Mouse (Mus musculus) heart, embryonic 11.5 days (tissue): ENCODE measurements around the gene Col19a1. TPM values are rescaled to one million over a fixed set of nuclear protein-coding genes. Genes with fewer than 3 reads are reported as not detected.

Source experiments
- ATAC-seq: fragments of 200-750 bp; cut with Nextera tagmentation; replicated peaks from 2 replicates; pipeline ENCODE4 v1.8.0; 2017; ENCODE audit warnings: moderate library complexity; ENCODE audit not compliant: insufficient number of reproducible peaks, low FRiP score, low TSS enrichment
- H3K27ac ChIP-seq: fragments of 300-500 bp; sonication (generic); 2 replicates; pipeline ENCODE4 v1.5.1; 2014; ENCODE audit warnings: mild to moderate bottlenecking, low read depth, low read length
- H3K27me3 ChIP-seq: fragments of 300-500 bp; sonication (generic); 2 replicates; pipeline ENCODE4 v1.6.1; 2014; ENCODE audit warnings: mild to moderate bottlenecking, low read length, mixed read lengths; ENCODE audit not compliant: control insufficient read depth, insufficient read depth
- H3K36me3 ChIP-seq: fragments of 300-500 bp; sonication (generic); 2 replicates; pipeline ENCODE4 v1.6.1; 2014; ENCODE audit warnings: mild to moderate bottlenecking, low read length, moderate library complexity, mixed read lengths; ENCODE audit not compliant: control insufficient read depth, insufficient read depth
- H3K4me1 ChIP-seq: fragments of 300-500 bp; sonication (generic); 2 replicates; pipeline ENCODE4 v1.6.1; 2014; ENCODE audit warnings: low read length; ENCODE audit not compliant: control insufficient read depth, insufficient read depth
- H3K4me2 ChIP-seq: fragments of 300-500 bp; sonication (generic); 2 replicates; pipeline ENCODE4 v1.6.1; 2014; ENCODE audit warnings: mild to moderate bottlenecking, moderate library complexity
- H3K4me3 ChIP-seq: fragments of 300-500 bp; sonication (generic); 2 replicates; pipeline ENCODE4 v1.5.1; 2014; ENCODE audit warnings: low read depth, low read length
- H3K9ac ChIP-seq: fragments of 300-500 bp; sonication (generic); 2 replicates; pipeline ENCODE4 v1.6.1; 2014; ENCODE audit warnings: mild to moderate bottlenecking, low read depth, low read length, moderate library complexity
- H3K9me3 ChIP-seq: fragments of 300-500 bp; sonication (generic); replicated peaks from 2 replicates; pipeline ENCODE4 v1.6.1; 2016; ENCODE audit warnings: low read length; ENCODE audit not compliant: control insufficient read depth
- WGBS: fragments of 180-500 bp; shearing (Covaris S2); extraction: QIAGEN DNeasy Blood & Tissue Kit; methylation state at CpG from one replicate; pipeline ENCODE4 v1.1.7; 2014; ENCODE audit not compliant: insufficient replicate concordance; 5-methylcytosine and 5-hydroxymethylcytosine counted together
- polyA plus RNA-seq: library from polyadenylated mRNA; unstranded; fragments of >200 nt; fragmentation: Nextera tagmentation; extraction: Ambion mirVana; gene quantifications from 2 replicates; pipeline ENCODE4 v1.2.1, GENCODE M21; 2014

Col19a1 gene
- polyA plus RNA-seq, 1 experiment from 2014 or later, result 0.06 TPM

DNA sequence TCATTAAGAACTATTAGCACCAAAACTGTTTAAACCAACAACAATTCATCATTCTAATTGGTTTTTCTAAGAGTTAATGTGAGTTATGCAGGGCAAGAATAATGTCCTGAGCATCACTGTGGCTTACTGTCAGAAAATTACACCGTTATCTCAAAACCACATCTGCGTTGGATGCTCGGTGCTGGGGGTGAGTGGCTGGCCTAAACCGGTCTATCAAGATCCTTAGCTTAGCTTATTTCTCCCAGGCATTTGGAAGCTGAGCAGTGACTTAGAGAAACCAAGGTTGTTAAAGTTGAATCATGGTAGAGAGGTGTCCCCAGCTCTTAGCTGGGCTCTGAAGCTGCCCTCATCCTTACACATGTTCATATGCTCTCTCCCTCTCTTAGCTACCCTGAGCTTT, 276.4 kb downstream of the Col19a1 start:
- H3K27me3 ChIP-seq, result no peaks in the 10 kb centered on the region
- H3K27ac ChIP-seq, result no peak overlapping the region
- whole genome bisulfite sequencing, result 72% methylated on average over 4 of the region's 4 CpGs
- no peak overlapping the region for H3K4me2 ChIP-seq
- H3K9ac ChIP-seq, result no peak overlapping the region
- H3K9me3 ChIP-seq, result no peaks in the 10 kb centered on the region
- no peak overlapping the region for H3K4me3 ChIP-seq
- no peaks in the 10 kb centered on the region for H3K36me3 ChIP-seq
- no peak for ATAC-seq
- H3K4me1 ChIP-seq, result no peaks in the 10 kb centered on the region

DNA sequence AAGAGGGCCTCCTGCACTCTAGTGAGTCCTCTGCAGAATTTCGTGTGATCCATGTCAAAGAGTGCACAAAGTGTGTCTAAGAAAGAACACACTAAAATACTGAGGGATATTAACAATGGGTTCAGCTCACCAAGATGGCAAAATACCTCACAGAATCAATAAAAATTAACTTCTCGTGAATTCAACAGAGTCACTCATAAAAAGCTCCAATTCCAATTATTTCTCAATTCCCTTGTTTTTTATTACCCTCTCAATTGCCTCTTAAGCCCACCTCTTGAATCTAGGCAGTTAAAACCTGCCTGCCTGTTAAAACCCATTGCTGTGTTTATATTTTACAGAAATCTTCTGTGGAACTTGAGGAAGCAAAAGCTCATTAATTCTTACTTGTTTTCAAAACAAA, 277.1 kb downstream of the Col19a1 start:
- H3K27me3 ChIP-seq, result no peaks in the 10 kb centered on the region
- H3K9me3 ChIP-seq, result no peaks in the 10 kb centered on the region
- no peak overlapping the region for H3K27ac ChIP-seq
- no peak overlapping the region for H3K4me2 ChIP-seq
- H3K4me1 ChIP-seq, result no peaks in the 10 kb centered on the region
- H3K9ac ChIP-seq, result no peak overlapping the region
- WGBS, result 66% methylated on average over 2 of the region's 2 CpGs
- no peaks in the 10 kb centered on the region for H3K36me3 ChIP-seq
- H3K4me3 ChIP-seq, result no peak overlapping the region
- no peak for ATAC-seq

DNA sequence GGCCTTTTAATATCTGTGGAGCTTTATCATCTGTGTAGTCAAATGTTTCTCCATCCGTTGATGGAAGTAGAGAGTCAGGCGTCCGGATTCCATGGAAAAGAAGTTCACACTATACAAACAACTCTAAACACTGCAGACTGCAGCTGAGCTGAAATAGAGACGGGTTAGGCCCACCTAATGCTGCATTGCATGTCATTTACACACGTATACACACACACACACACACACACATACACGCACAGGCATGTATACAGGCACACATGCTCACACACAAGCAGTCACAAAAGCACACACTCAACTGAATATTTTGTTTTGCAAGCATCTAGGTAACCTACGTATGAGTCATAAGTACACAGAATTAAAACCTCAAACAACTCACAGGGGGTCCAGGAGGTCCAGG, 284.2 kb downstream of the Col19a1 start:
- no peaks in the 10 kb centered on the region for H3K9me3 ChIP-seq
- H3K4me1 ChIP-seq, result no peaks in the 10 kb centered on the region
- no peaks in the 10 kb centered on the region for H3K36me3 ChIP-seq
- H3K4me3 ChIP-seq, result no peak overlapping the region
- H3K4me2 ChIP-seq, result no peak overlapping the region
- 77% methylated on average over 7 of the region's 7 CpGs for WGBS
- H3K9ac ChIP-seq, result no peak overlapping the region
- no peak overlapping the region for H3K27ac ChIP-seq
- no peaks in the 10 kb centered on the region for H3K27me3 ChIP-seq
- no peak for ATAC-seq

DNA sequence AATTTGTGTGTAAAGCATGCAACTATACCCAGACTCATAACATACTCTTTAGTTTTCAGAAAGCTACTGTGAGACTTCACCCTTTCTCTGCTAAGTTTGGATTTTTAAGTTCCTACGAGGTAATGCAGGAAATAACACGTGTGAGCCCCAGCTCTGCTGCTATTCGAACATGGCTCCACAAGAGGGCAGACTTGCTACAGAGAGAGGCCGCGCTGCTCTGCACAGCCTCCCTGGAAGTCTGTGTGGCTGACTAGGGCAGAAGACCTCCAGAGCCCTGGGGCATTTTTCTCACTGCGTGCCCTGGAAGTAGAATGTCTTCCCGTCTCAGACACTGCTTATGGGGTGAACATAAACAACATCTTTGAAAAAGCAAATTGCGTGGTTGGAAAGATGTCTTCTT, 284.6 kb downstream of the Col19a1 start:
- 15% methylated on average over 8 of the region's 8 CpGs for WGBS
- Histone ChIP-seq H3K27me3 (no peaks in the 10 kb centered on the region), H3K4me2 (no peak overlapping the region), H3K4me1 (no peaks in the 10 kb centered on the region), H3K9me3 (no peaks in the 10 kb centered on the region), H3K4me3 (no peak overlapping the region), H3K9ac (no peak overlapping the region), H3K27ac (no peak overlapping the region), H3K36me3 (no peaks in the 10 kb centered on the region)
- no peak for ATAC-seq

DNA sequence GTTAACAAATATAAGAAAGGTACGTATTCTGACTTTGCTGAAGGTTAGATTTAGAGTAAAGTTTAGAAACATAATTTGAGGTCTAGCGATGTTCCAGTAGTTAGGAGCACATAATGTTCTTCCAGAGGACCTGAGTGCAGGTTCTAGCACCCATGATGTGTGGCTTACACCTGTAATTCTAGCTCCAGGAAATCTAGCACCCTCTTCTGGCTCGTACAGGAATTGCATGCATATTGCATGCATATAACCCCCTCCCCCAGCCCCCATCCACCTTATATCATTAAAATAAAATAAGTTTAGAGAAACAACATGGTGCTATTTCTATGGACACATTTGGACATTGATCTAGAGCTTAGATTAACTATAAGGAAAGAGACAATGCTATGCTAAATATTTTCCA, 286.6 kb downstream of the Col19a1 start:
- Histone ChIP-seq H3K4me3 (no peak overlapping the region), H3K36me3 (no peaks in the 10 kb centered on the region), H3K4me2 (no peak overlapping the region), H3K9ac (no peak overlapping the region), H3K27me3 (no peaks in the 10 kb centered on the region), H3K27ac (no peak overlapping the region), H3K9me3 (no peaks in the 10 kb centered on the region), H3K4me1 (no peaks in the 10 kb centered on the region)
- WGBS, result 82% methylated on average over 3 of the region's 3 CpGs
- no peak for ATAC-seq

DNA sequence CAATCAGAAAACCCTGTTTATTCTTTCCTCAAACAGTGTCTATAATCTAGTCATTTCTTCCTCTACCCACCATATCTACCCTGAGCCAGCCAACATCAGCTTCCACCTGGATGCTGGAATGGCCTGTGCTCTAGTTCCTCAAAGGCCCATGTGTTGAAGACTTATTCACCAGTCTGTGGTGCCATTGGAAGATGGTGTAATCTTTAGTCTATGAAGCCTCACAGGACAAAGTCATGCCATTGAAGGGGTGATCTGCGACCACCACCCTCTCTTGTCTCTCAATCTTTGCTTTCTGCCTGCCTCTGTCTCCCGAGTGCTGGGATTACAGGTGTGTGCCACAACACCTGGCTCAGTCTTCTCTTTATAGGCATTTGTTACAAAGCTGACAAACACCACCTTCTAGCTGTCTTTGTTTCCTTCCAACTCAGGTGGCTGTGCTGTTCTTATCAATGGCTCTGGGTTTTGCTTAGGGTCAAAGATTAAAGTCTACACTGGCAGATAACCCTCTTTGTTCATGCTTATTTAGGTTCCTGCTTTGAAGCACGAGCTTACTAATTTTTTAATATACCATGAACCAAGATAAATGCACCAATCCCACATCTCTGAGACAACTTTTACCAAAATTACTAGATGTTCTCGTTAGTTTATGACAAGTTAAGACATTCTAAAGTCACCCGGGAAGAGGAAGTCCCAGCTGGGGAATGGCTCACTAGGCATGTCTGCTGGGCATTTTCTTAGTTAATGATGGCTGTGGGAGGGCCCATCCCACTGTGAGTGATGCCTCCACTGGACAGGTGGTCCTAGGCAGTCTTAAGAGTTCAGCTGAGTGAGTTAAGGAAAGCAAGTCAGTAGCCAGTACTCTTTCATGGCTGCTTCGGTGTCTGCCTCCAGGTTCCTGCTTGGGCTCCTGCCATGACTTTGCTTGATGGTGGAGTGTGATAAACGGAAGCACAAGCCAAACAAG, 292.0 kb downstream of the Col19a1 start:
- no peak overlapping the region for H3K27ac ChIP-seq
- no peak for ATAC-seq
- H3K4me1 ChIP-seq, result no peaks in the 10 kb centered on the region
- no peak overlapping the region for H3K4me3 ChIP-seq
- H3K9ac ChIP-seq, result no peak overlapping the region
- no peaks in the 10 kb centered on the region for H3K36me3 ChIP-seq
- WGBS, result 68% methylated on average over 7 of the region's 7 CpGs
- no peaks in the 10 kb centered on the region for H3K27me3 ChIP-seq
- no peaks in the 10 kb centered on the region for H3K9me3 ChIP-seq
- H3K4me2 ChIP-seq, result no peak overlapping the region

DNA sequence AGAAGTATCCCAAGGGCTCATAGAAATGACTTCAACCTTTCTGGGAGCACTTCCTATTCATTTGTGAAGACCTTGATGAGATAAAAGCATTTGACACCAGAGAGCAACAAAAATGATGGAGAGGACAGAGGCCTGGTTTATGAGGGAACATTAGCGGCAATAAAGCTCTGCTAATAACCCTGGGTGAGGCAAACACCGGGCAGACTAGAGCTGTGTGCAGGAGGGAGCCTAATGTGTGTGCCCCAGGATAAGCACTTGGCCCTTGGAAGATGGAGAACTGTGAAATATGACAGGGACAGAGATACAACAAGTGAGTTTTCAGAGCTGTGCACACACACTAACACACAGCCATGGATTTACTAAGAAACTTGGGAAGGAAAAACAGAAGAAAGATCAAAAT, 294.8 kb downstream of the Col19a1 start:
- no peaks in the 10 kb centered on the region for H3K4me1 ChIP-seq
- H3K9me3 ChIP-seq, result no peaks in the 10 kb centered on the region
- no peak overlapping the region for H3K4me3 ChIP-seq
- H3K36me3 ChIP-seq, result no peaks in the 10 kb centered on the region
- 65% methylated on average over 2 of the region's 2 CpGs for WGBS
- H3K27me3 ChIP-seq, result no peaks in the 10 kb centered on the region
- no peak for ATAC-seq
- H3K4me2 ChIP-seq, result no peak overlapping the region
- H3K27ac ChIP-seq, result no peak overlapping the region
- no peak overlapping the region for H3K9ac ChIP-seq

DNA sequence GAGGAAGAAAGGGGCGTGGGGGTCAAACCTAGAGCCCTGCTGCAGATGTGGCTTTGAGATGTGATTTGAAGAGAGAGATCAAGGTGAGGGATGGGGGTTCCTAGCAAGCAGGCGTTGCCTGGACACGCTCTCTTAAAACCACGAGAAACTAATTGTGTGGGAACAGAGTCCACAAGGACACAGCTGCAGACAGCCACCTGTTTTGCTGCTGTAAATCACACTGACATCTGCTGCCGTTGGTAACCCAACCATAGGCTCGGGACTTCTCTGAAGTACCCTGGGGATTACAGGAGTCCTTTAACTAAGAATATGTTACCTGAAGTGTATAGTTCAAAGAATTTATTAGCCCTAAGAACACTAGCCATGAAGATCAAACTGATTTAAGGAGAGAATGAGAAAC, 300.9 kb downstream of the Col19a1 start:
- Histone ChIP-seq H3K4me2 (no peak overlapping the region), H3K9ac (no peak overlapping the region), H3K9me3 (no peaks in the 10 kb centered on the region), H3K36me3 (no peaks in the 10 kb centered on the region), H3K27ac (no peak overlapping the region), H3K4me3 (no peak overlapping the region), H3K27me3 (no peaks in the 10 kb centered on the region), H3K4me1 (no peaks in the 10 kb centered on the region)
- no peak for ATAC-seq
- WGBS, result 70% methylated on average over 6 of the region's 6 CpGs

DNA sequence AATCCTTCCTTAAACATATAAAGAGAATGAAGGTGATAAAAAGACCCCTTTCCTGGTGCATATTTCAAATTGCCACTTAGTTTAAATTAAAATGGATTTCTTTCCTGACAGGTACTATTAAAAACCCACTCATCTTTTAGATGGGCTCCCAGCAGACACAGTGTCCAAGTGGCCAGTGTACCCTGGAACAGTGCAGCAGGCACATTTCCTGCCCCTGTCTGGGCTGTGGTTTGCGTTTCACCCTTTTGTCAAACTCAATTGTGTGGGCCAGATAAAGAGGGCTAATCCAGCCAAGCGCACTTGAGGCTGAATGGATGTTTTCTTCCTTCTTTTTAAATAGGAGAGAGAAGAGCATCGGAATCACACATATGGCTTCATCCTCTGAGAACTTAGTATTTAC, 320.2 kb downstream of the Col19a1 start:
- Histone ChIP-seq H3K4me3 (no peak overlapping the region), H3K9ac (no peak overlapping the region), H3K27me3 (no peaks in the 10 kb centered on the region), H3K9me3 (no peaks in the 10 kb centered on the region), H3K27ac (no peak overlapping the region), H3K36me3 (no peaks in the 10 kb centered on the region), H3K4me1 (no peaks in the 10 kb centered on the region), H3K4me2 (no peak overlapping the region)
- no peak for ATAC-seq
- 51% methylated on average over 3 of the region's 3 CpGs for WGBS
